Mouse (Mus musculus): ENCODE measurements around the gene Klhl26.

DNA sequence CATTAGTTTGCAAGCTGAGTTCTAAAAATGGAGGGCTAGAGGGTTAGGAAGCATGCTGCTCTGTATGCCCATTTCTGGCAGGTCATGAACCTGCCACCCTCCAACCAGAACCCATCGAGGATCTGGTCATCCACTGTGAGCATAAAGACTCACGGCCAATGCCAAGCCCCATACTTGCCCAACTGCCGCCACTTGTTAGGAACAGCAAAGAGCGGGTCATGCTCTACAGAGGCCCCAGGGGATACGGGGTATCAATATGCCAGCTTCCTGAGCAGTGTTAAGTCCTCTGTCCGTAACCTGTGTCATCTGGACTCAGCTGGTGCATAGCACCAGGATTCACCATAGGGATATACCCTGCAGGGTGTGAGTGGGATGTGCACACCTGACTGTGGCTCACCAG, 12.6 kb downstream of the Klhl26 start:
- TF ChIP-seq CTCF (IDR thresholded peaks at IDR 0.05; ENCODE audit: borderline replicate concordance, insufficient read depth, low read depth, low read length) (no peak), POLR2A (IDR thresholded peaks at IDR 0.05; ENCODE audit: borderline replicate concordance, insufficient read depth, low read length) (no peak)

All from cerebellum, adult 2 months (tissue).